Comparison of ENCODE assay signal across 17 mouse cellular contexts in the genomic region with DNA sequence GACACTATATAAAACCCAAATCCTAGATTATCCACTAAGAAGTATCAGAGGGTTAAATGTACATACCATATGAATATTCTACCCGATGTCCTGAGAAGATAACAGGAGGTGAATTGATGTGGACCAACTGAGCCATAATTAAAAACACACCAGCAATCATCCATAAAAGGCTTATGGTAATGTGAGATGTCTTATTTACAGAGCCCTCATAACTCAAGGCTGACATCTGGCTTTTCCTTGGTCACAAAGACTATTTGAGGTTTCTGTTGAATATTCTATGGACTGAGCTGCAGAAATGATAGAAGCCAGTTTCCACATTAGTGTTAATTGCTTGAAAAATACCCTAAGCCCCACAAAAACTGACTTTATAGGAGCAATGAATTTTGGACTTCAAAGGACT.
"Had no signal": no experiment of that assay in that cellular context is flagged by ENCODE, and none has a peak within 500 bp of the region (broad histone marks: within the 10 kb centered on the region; RNA-seq: fewer than 3 reads in every experiment).

No protein-coding gene starts in this region.

- H3K4me3 ChIP-seq: kidney, embryonic 15.5 days; layer of hippocampus, adult 2 months; limb, embryonic 12.5 days; midbrain, embryonic 10.5 days; myocyte; neural tube, embryonic 13.5 days had no signal

- H3K27me3 ChIP-seq: kidney, embryonic 15.5 days; limb, embryonic 12.5 days; neural tube, embryonic 13.5 days had no signal

- H3K4me1 ChIP-seq: kidney, embryonic 15.5 days; limb, embryonic 12.5 days; midbrain, embryonic 10.5 days; neural tube, embryonic 13.5 days had no signal

- DNase-seq: kidney, adult 18-20 months; kidney, postnatal 36 days; lung, adult 18-20 months; lung, postnatal 36 days; midbrain, embryonic 14.5 days; retina, postnatal 1 day; right cerebral cortex, postnatal 4 days; spleen, adult 18-20 months; thymus, adult 18-20 months; thymus, postnatal 14 days had no signal

- H3K27ac ChIP-seq: kidney, embryonic 15.5 days; layer of hippocampus, adult 2 months; limb, embryonic 12.5 days; liver, embryonic 14.5 days; midbrain, embryonic 10.5 days; neural tube, embryonic 13.5 days had no signal

- H3K36me3 ChIP-seq: kidney, embryonic 15.5 days; limb, embryonic 12.5 days; midbrain, embryonic 10.5 days; neural tube, embryonic 13.5 days had no signal

- H3K4me2 ChIP-seq: kidney, embryonic 15.5 days; limb, embryonic 12.5 days; neural tube, embryonic 13.5 days had no signal

- H3K9ac ChIP-seq: kidney, embryonic 15.5 days; limb, embryonic 12.5 days; liver, embryonic 14.5 days; neural tube, embryonic 13.5 days had no signal

- H3K9me3 ChIP-seq: kidney, embryonic 15.5 days; limb, embryonic 12.5 days; midbrain, embryonic 10.5 days; neural tube, embryonic 13.5 days had no signal
